Mouse (Mus musculus): Measurements from ENCODE around the gene Atf6b. TPM values are rescaled to one million over a fixed set of nuclear protein-coding genes. Genes with fewer than 3 reads are reported as not detected.
A peak's percentile ranks its signal among the peaks of the same experiment; 100 is the strongest.

Atf6b gene
- polyA plus RNA-seq, 1 experiment from 2014 or later: 17.8 TPM

GRCm38 (mm10) chr17:34643379-34643778, 3.6 kb upstream of the Atf6b start:
- H3K4me2 ChIP-seq (ENCODE audit: low read depth, low read length): no peak overlapping the region
- no peaks in the 10 kb centered on the region for H3K9me3 ChIP-seq (replicated peaks; ENCODE audit: control insufficient read depth, low read length)
- peaks cover 31% of the 10 kb centered on the region for H3K4me1 ChIP-seq (ENCODE audit: control insufficient read depth, low read depth, low read length)
- no peak for ATAC-seq (ENCODE audit: low read depth)
- H3K36me3 ChIP-seq (ENCODE audit: control insufficient read depth, insufficient read depth): no peaks in the 10 kb centered on the region
- no peak overlapping the region for H3K27ac ChIP-seq (ENCODE audit: low read length)
- H3K9ac ChIP-seq (ENCODE audit: low read depth, low read length): no peak overlapping the region
- H3K27me3 ChIP-seq (ENCODE audit: control insufficient read depth, insufficient read depth, low read depth, low read length): no peaks in the 10 kb centered on the region
- H3K4me3 ChIP-seq (ENCODE audit: low read depth, low read length): no peak overlapping the region
- 68% methylated on average over 4 of the region's 4 CpGs for WGBS (ENCODE audit: insufficient replicate concordance)

DNA sequence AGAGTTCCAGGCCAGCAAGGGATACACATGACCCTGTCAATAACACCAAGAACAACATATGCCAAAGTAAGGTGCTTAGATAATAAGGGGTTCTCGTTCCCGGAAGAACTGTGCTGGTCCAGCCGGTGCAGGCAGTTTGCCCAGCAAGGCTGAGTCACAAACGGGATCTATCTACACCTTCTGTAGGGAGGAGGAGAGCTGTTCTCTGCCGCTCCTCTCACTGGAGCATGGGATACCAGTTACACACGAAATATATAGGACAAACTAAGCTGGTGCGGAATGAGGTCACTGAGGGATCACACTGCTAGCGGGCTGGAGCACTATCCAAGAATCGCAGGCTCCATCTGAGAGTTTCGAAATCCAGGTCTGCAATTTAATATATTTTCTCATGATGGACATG, 3.0 kb upstream of the Atf6b start:
- Histone ChIP-seq H3K27me3 (ENCODE audit: control insufficient read depth, insufficient read depth, low read depth, low read length) (no peaks in the 10 kb centered on the region), H3K27ac (ENCODE audit: low read length) (no peak overlapping the region), H3K9ac (ENCODE audit: low read depth, low read length) (no peak overlapping the region), H3K9me3 (replicated peaks; ENCODE audit: control insufficient read depth, low read length) (no peaks in the 10 kb centered on the region), H3K4me1 (ENCODE audit: control insufficient read depth, low read depth, low read length) (peaks cover 31% of the 10 kb centered on the region), H3K4me3 (ENCODE audit: low read depth, low read length) (no peak overlapping the region), H3K36me3 (ENCODE audit: control insufficient read depth, insufficient read depth) (no peaks in the 10 kb centered on the region), H3K4me2 (ENCODE audit: low read depth, low read length) (no peak overlapping the region)
- no peak for ATAC-seq (ENCODE audit: low read depth)
- WGBS (ENCODE audit: insufficient replicate concordance): 72% methylated on average over 10 of the region's 10 CpGs

GRCm38 (mm10) chr17:34644608-34645007, 2.3 kb upstream of the Atf6b start, which contains the start of gene Fkbpl:
Fkbpl (plus strand) TSS chr17:34644764.
- Histone ChIP-seq H3K9ac (ENCODE audit: low read depth, low read length) (peak within 1 kb of the TSS; percentile 59), H3K27ac (ENCODE audit: low read length) (peak within 1 kb of the TSS; percentile 51), H3K4me1 (ENCODE audit: control insufficient read depth, low read depth, low read length) (peaks cover 31% of the 10 kb centered on the region), H3K4me3 (ENCODE audit: low read depth, low read length) (peak within 1 kb of the TSS; percentile 60), H3K27me3 (ENCODE audit: control insufficient read depth, insufficient read depth, low read depth, low read length) (no peaks in the 10 kb centered on the region), H3K9me3 (replicated peaks; ENCODE audit: control insufficient read depth, low read length) (no peaks in the 10 kb centered on the region), H3K36me3 (ENCODE audit: control insufficient read depth, insufficient read depth) (no peaks in the 10 kb centered on the region), H3K4me2 (ENCODE audit: low read depth, low read length) (peak within 1 kb of the TSS; percentile 57)
- peak; percentile 53 for ATAC-seq (ENCODE audit: low read depth)
- under 1% methylated on average over 16 of the region's 16 CpGs for WGBS (ENCODE audit: insufficient replicate concordance)

GRCm38 (mm10) chr17:34645256-34645829, 1.6 kb upstream of the Atf6b start:
- peaks cover 31% of the 10 kb centered on the region for H3K4me1 ChIP-seq (ENCODE audit: control insufficient read depth, low read depth, low read length)
- peaks cover under 1% of the 10 kb centered on the region for H3K36me3 ChIP-seq (ENCODE audit: control insufficient read depth, insufficient read depth)
- H3K9ac ChIP-seq (ENCODE audit: low read depth, low read length): peak overlapping the region; percentile 59
- peak overlapping the region; percentile 60 for H3K4me3 ChIP-seq (ENCODE audit: low read depth, low read length)
- WGBS (ENCODE audit: insufficient replicate concordance): 41% methylated on average over 10 of the region's 10 CpGs
- peak overlapping the region; percentile 51; the same call in 1 of the 2 replicates for H3K27ac ChIP-seq (ENCODE audit: low read length)
- H3K4me2 ChIP-seq (ENCODE audit: low read depth, low read length): peak overlapping the region; percentile 57
- H3K27me3 ChIP-seq (ENCODE audit: control insufficient read depth, insufficient read depth, low read depth, low read length): no peaks in the 10 kb centered on the region
- no peak for ATAC-seq (ENCODE audit: low read depth)
- H3K9me3 ChIP-seq (replicated peaks; ENCODE audit: control insufficient read depth, low read length): no peaks in the 10 kb centered on the region

GRCm38 (mm10) chr17:34645831-34646511, 975 bp upstream of the Atf6b start:
- Histone ChIP-seq H3K27ac (ENCODE audit: low read length) (no peak overlapping the region), H3K27me3 (ENCODE audit: control insufficient read depth, insufficient read depth, low read depth, low read length) (no peaks in the 10 kb centered on the region), H3K4me2 (ENCODE audit: low read depth, low read length) (peak overlapping the region; percentile 45; the same call in 1 of the 2 replicates), H3K4me3 (ENCODE audit: low read depth, low read length) (peak overlapping the region; percentile 95), H3K9ac (ENCODE audit: low read depth, low read length) (no peak overlapping the region), H3K9me3 (replicated peaks; ENCODE audit: control insufficient read depth, low read length) (no peaks in the 10 kb centered on the region), H3K36me3 (ENCODE audit: control insufficient read depth, insufficient read depth) (peaks cover 4% of the 10 kb centered on the region), H3K4me1 (ENCODE audit: control insufficient read depth, low read depth, low read length) (peaks cover 31% of the 10 kb centered on the region)
- ATAC-seq (ENCODE audit: low read depth): no peak
- WGBS (ENCODE audit: insufficient replicate concordance): 61% methylated on average over 30 of the region's 30 CpGs

DNA sequence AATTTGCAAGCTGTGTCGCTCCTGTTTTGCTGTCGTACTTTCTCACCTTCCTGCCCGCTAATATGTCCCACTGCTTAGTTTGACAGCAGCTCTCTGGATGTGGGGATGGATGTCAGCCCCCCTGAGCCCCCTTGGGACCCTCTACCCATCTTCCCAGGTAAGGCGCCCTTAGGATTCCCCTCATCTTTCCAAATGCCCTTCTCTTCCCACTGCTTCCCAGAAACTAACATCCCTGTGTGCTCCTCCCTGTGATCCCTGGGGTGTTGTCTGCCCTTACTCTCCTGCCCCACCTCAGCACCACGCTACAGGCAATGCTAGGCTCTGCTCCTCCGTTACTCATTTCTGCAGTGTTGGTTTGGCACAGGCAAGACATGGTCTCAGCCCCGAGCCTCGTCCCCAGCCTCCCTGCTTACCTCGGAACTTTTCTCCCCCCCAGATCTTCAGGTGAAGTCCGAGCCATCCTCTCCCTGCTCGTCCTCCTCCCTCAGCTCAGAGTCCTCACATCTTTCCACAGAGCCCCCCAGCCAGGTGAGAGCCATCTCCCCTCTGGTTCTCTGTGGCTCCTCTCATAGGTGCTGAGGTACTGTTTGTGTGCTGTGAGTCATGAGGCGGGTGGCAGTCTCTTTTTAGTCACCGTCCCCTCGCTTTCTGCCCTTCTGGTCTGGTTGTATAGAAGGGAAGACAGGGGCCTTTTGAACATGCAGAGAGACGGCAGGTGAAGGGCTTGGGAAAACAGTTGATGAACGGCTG, 1.4 kb downstream of the Atf6b start:
- Histone ChIP-seq H3K4me1 (ENCODE audit: control insufficient read depth, low read depth, low read length) (peaks cover 31% of the 10 kb centered on the region), H3K4me3 (ENCODE audit: low read depth, low read length) (no peak overlapping the region), H3K27ac (ENCODE audit: low read length) (no peak overlapping the region), H3K9me3 (replicated peaks; ENCODE audit: control insufficient read depth, low read length) (no peaks in the 10 kb centered on the region), H3K4me2 (ENCODE audit: low read depth, low read length) (0 out of 2 replicates have a peak overlapping the region, but pooled peaks have one; percentile 87), H3K27me3 (ENCODE audit: control insufficient read depth, insufficient read depth, low read depth, low read length) (no peaks in the 10 kb centered on the region), H3K36me3 (ENCODE audit: control insufficient read depth, insufficient read depth) (peaks cover 6% of the 10 kb centered on the region), H3K9ac (ENCODE audit: low read depth, low read length) (no peak overlapping the region)
- no peak for ATAC-seq (ENCODE audit: low read depth)
- WGBS (ENCODE audit: insufficient replicate concordance): 79% methylated on average over 16 of the region's 16 CpGs

GRCm38 (mm10) chr17:34649106-34649864, 2.3 kb downstream of the Atf6b start:
- no peaks in the 10 kb centered on the region for H3K9me3 ChIP-seq (replicated peaks; ENCODE audit: control insufficient read depth, low read length)
- no peak overlapping the region for H3K4me3 ChIP-seq (ENCODE audit: low read depth, low read length)
- H3K4me2 ChIP-seq (ENCODE audit: low read depth, low read length): no peak overlapping the region
- ATAC-seq (ENCODE audit: low read depth): no peak
- WGBS (ENCODE audit: insufficient replicate concordance): 75% methylated on average over 18 of the region's 18 CpGs
- peaks cover 26% of the 10 kb centered on the region for H3K4me1 ChIP-seq (ENCODE audit: control insufficient read depth, low read depth, low read length)
- H3K27ac ChIP-seq (ENCODE audit: low read length): no peak overlapping the region
- H3K9ac ChIP-seq (ENCODE audit: low read depth, low read length): no peak overlapping the region
- peaks cover 6% of the 10 kb centered on the region for H3K36me3 ChIP-seq (ENCODE audit: control insufficient read depth, insufficient read depth)
- no peaks in the 10 kb centered on the region for H3K27me3 ChIP-seq (ENCODE audit: control insufficient read depth, insufficient read depth, low read depth, low read length)

DNA sequence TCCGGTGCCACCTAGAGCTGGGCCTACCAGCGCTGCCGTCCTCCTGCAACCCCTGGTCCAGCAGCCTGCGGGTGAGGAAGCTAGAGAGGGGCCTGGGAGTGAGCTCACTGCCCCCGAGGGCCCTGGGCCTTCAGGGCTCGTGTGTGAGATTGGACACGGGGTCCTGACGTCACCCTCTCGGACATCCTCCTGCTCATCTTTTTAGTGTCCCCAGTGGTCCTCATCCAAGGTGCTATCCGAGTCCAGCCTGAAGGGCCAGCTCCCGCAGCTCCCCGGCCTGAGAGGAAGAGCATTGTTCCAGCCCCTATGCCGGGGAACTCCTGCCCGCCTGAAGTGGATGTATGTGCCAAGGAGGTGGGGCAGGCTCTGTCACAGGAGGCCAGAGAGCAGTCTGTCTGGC, 3.8 kb downstream of the Atf6b start:
- no peak overlapping the region for H3K9ac ChIP-seq (ENCODE audit: low read depth, low read length)
- peaks cover 6% of the 10 kb centered on the region for H3K36me3 ChIP-seq (ENCODE audit: control insufficient read depth, insufficient read depth)
- 85% methylated on average over 14 of the region's 14 CpGs for WGBS (ENCODE audit: insufficient replicate concordance)
- H3K4me2 ChIP-seq (ENCODE audit: low read depth, low read length): no peak overlapping the region
- no peak overlapping the region for H3K27ac ChIP-seq (ENCODE audit: low read length)
- H3K27me3 ChIP-seq (ENCODE audit: control insufficient read depth, insufficient read depth, low read depth, low read length): no peaks in the 10 kb centered on the region
- peaks cover 17% of the 10 kb centered on the region for H3K4me1 ChIP-seq (ENCODE audit: control insufficient read depth, low read depth, low read length)
- H3K9me3 ChIP-seq (replicated peaks; ENCODE audit: control insufficient read depth, low read length): no peaks in the 10 kb centered on the region
- no peak overlapping the region for H3K4me3 ChIP-seq (ENCODE audit: low read depth, low read length)
- ATAC-seq (ENCODE audit: low read depth): no peak

Measured in liver, embryonic 16.5 days (tissue).